Mouse (Mus musculus) cerebellum, adult 2 months (tissue): ENCODE measurements around the gene Dnah10.

Experiments used
- CTCF ChIP-seq: fragments of 200-500 bp; IDR thresholded peaks from 2 replicates; pipeline ENCODE4 v1.5.1; 2011; ENCODE audit warnings: low read depth, mild to moderate bottlenecking, control low read depth, low read length, moderate library complexity, borderline replicate concordance; ENCODE audit not compliant: insufficient read depth
- POLR2A ChIP-seq: fragments of 200-500 bp; IDR thresholded peaks from 2 replicates; pipeline ENCODE4 v1.6.1; 2011; ENCODE audit warnings: low read length, control low read depth, borderline replicate concordance; ENCODE audit not compliant: insufficient read depth

GRCm38 (mm10) chr5:124724997-124725396, at the start of gene Dnah10:
- TF ChIP-seq POLR2A = no peak
- no peak for TF ChIP-seq CTCF
